Mouse (Mus musculus): ENCODE data around the gene Shisal2a. TPM values are rescaled to one million over a fixed set of nuclear protein-coding genes. Genes with fewer than 3 reads are reported as not detected.
"Not testable (repeated sequence)": the region's sequence is repeated elsewhere in the genome, so short reads cannot be mapped to it uniquely, and the experiment has no call there.

Gene Shisal2a
- total RNA-seq, 2 experiments from 2014 or later, result not detected

- no peak for DNase-seq (ENCODE audit: low spot score in 2 of 2)
Measured at GRCm38 (mm10) chr4:108379476-108379875, 3.7 kb downstream of the Shisal2a start.

DNA sequence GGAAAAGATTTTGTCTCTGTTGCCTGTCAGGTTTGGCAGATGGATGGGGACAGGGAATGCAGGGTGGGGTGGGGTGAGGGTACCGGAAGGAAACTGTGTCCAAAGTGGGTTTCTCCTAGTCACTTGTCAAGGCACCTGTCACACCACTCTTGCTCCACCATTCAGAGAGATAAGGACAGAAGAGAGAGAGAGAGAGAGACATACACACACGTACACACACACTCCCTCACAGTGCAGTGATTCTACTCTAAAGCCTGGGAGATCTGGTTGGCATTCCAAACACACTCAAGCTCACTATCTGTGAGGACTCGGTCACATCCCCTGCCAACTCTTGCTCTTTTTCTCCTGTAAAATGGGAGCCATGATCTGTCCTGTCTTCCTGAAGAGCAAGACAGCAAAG, 11.0 kb downstream of the Shisal2a start:
- DNase-seq (ENCODE audit: low spot score in 2 of 2), result no peak

GRCm38 (mm10) chr4:108371421-108371820, 11.7 kb downstream of the Shisal2a start:
- no peak for DNase-seq (ENCODE audit: low spot score in 2 of 2)

- DNase-seq (ENCODE audit: low spot score in 2 of 2), result no peak
Measured at GRCm38 (mm10) chr4:108370409-108370808, 12.7 kb downstream of the Shisal2a start.

DNA sequence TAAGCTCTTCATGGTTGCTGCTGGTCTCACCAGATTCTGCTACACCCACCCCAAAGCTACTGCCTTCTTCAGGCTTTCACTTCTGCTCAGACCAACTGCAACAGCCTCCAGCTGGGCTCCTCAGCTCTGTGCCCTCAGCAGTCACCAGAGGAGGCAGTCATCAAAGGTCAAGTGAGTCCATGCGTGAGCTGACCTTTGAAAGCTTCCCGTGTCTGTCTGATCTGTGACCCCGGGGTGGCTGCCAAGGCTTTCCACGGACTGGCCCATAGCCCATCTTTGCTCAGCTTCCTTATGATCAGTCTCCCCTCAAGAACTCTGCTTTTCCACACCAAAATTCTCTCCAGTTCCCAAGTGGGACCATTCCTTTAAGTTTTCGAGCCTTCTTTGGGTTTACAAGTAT, 13.9 kb downstream of the Shisal2a start:
- no peak for DNase-seq (ENCODE audit: low spot score in 2 of 2)

DNA sequence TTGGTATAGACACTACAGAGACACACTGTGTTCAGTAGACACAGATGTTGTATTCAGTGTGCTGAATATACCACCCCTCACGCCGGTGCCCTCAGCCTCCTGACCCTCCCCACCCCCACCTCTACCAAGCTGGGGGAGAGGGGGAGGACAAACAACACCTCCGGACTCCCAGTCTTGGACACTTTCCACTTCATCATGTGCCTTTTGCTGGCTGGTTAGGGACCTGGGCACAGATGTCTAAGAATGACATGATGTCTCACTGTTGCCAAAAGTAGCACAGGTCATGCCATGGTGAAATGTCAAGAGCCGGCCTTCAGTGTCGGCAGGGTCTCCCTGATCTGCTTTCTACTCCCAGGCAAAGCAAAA, 19.1 kb downstream of the Shisal2a start:
- no peak for DNase-seq (ENCODE audit: low spot score in 2 of 2)

DNA sequence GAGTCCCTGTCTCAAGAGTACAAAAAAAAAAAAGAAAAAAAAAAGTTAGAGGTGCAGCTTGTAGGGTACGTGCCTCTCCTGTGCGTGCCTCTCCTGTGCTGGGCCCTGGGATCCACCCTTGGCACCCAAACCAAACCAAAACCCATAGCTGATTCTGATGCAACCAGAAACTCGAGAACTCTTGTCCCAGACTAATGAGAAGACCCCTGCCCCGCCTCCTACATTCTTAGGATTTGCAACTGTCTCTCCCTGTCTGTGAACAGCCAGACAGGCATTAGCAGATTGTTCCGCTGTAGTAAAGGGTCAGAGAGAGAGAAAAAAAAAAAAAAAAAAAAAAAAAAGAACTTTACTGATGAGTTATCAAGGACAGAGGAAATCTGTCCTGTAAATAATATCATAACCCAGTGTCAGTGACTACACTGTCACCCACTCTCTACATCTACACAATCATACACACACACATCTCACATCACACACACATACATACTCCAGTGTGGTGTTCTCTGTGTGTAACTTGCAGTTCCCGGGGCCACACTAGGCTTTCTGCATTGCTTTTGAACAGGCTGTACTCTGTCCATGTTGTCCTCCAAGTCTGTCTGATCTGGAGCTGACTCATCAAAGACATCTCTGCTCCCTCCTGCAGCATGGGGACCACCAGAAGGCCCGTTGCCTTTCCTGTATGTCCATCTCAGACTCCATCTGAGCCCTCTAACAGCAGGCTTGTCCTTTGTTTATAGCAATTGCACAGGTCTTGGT, 19.6 kb downstream of the Shisal2a start:
- DNase-seq (ENCODE audit: low spot score in 2 of 2), result no peak

DNA sequence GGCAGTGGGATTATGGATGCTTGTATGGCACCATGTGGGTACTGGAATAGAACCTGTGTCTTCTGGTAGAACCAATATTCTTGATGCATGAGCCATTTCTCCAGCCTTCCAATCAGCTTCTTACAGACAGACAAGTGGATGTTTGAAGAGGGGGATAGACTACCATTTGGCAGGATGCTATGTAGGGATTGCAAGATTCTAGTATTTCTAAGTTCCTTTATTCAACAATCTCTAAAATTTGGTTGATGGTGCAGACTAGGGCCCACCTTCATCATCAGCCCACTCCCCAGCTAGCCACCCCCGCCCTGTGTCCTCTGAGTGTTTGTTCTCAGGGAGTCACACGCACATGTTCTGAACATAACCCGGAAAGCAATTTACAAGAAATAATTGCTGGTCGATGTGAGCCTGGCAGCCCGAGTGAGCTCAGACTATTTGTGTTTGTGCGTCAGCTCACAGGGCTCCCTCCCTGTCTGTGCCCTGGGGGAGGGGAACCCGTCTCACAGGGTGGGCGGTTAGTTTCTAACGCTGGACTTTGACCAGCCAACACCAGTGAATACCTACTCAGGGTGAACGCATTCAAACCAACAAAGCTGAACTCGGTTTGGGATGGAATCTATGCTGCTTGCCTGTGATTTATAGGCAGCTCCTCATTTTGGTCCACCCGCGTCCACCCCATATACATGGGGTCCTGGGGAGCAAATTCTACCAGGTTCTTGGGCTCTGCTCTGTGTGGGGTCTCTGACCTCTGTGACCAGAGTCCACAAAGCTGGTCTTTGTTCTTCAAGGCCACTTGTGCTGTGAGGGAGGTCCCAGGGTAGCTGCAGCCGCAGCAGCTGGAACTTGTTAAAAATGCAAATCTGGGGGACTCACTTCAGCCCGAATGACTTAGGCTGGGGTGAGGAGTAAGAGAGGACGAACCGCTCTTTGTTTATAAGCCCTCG, 20.6 kb downstream of the Shisal2a start:
- no peak for DNase-seq (ENCODE audit: low spot score in 2 of 2)

GRCm38 (mm10) chr4:108360136-108361055, 22.8 kb downstream of the Shisal2a start:
- DNase-seq (ENCODE audit: low spot score in 2 of 2), result peak; percentile 62 to 67

DNA sequence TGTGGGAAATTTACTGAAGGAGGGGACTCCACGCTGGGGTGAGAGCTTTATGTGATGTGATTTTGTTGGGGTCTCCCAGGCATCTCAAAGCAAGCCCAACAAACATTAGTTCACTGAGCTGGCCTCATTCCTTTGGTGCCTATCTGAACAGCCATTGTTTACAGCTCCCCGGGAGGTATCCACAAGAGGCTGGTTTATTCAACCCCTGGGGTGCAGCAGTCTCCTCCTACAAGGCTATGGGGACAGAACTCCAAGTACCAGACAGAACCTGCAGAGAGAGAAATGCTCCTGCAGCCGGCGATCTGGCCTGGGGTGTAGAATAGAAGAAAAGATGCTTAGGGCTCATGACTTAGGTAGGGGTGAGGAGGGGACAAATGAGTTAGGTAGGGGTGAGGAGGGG, 24.7 kb downstream of the Shisal2a start:
- no peak for DNase-seq (ENCODE audit: low spot score in 2 of 2)

DNA sequence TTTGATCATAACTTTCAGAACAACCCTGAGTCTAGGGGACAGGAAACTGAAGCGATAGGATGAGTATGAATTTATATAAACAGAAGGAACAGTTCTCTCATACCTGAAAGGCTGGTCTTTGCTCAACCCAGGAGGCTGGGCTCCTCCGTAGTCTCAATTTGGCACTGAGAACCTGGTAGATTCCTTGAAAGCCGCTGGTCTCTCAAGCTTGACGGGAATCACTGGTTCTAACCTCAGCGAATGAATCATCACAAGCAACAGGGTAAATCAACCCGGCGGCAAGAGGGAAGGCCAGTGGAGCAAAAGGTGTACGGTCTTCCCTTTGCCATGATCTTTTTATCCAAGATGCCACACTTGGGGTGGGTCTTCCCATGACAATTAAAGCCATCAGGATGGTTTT, 25.7 kb downstream of the Shisal2a start:
- no peak for DNase-seq (ENCODE audit: low spot score in 2 of 2)

DNA sequence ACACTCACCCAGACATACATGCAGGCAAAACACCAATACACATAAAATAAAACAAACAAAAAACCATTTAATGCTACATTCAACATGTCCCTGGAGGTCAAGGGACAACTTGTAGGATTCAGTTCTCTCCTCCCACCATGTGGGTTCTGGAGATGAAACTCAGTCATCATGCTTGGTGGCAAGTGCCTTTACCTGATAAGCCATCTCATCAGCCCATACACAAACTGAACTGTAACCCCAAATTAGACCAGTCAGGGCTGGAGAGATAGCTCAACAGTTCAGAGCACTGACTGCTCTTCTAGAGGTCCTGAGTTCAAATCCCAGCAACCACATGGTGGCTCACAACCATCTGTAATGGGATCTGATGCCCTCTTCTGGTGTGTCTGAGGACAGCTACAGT, 29.6 kb downstream of the Shisal2a start:
- DNase-seq (ENCODE audit: low spot score in 2 of 2), result not testable (repeated sequence)

- no peak for DNase-seq (ENCODE audit: low spot score in 2 of 2)
Measured at GRCm38 (mm10) chr4:108350819-108351218, 32.3 kb downstream of the Shisal2a start.

DNA sequence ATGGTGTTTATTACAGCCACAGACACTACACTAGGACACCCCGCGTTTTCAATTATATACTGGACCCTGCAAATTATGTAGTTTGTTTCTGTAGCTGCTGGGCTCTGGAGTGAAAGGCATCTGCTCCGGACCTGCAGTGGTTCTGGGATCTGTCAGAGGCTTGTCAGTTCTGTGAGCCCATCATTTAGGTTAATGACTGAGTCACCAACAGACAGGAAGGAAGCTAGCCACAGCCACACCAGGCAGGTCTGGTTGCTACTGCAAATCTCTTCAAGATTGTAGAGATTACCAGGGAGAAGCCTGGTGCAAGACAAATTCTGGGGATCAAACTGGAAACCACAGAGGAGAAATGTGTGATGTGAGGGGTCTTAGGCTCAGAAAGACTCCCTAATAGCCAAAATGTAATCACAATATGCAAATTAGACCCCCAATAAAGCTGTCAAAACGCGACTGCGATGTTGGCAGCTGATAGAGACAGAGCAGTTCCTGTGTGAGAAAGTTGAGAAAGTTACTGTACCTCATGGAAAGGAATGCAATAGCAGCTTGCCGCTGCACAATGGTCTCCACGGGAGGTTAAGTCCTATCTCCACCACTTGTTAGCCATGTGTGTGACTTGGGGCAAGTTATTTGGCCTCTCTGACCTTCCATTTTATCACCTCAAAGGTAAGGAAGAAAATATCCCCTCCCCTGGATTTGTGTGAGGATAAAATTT, 33.2 kb downstream of the Shisal2a start:
- no peak for DNase-seq (ENCODE audit: low spot score in 2 of 2)

DNA sequence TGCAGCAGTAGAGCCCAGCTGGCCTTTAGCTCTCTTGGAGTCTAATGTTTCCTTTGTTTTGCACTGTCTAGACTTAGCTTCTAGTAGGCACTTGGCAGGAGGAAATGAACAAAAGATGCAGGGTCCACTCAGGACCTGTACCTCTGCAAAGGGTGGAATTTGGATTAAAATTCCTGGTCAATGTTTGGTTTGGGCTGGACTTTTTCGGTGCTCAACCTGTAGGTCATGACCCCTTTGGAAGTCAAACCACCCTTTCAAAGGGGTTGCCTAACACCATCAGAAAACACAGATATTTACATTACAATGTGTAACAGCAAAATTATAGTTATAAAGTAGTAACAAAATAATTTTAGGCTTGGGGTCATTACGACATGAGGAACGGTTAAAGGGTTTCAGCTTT, 34.1 kb downstream of the Shisal2a start:
- DNase-seq (ENCODE audit: low spot score in 2 of 2), result no peak

GRCm38 (mm10) chr4:108348256-108348875, 34.8 kb downstream of the Shisal2a start:
- no peak for DNase-seq (ENCODE audit: low spot score in 2 of 2)

DNA sequence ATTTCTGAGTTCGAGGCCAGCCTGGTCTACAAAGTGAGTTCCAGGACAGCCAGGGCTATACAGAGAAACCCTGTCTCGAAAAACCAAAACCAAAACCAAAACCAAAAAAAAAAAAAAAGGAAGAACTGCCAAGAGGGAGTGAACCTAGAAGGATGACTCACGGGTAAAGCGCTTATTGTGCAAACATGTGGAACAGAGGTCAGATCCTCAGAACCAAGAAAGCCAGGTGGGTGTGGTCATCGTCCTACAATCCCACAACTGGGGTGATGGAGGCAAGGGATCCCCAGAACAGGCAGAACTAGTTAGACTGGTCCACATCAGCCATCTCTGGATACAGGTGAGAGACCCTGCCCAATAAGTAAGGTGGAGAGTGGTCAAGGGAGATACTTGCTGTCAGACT, 36.0 kb downstream of the Shisal2a start:
- no peak for DNase-seq (ENCODE audit: low spot score in 2 of 2)

- DNase-seq (ENCODE audit: low spot score in 2 of 2), result no peak
Measured at GRCm38 (mm10) chr4:108345826-108346225, 37.3 kb downstream of the Shisal2a start.

- DNase-seq (ENCODE audit: low spot score in 2 of 2), result no peak
Measured at GRCm38 (mm10) chr4:108344631-108345083, 38.5 kb downstream of the Shisal2a start.

DNA sequence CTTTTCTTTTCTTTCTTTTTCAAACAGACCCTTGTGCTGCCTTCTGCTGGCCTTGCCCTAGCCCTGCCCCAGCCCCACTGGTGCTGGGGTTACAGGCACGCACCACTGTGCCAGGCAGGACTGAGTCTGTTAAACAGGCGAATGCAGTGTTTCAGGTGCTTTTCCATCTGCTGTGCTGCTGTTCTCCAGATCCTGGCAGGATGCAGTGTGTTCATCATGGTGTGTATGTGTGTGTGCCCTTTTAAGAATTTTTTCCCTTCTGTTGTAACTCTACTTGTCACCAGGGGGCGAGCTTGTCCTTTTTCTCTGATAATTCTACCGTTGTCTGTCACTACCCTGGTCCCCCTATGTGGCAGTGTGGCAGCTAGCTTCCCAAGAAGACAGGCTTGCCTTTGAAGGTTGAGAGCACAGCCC, 43.9 kb downstream of the Shisal2a start:
- peak; percentile 71 to 80 for DNase-seq (ENCODE audit: low spot score in 2 of 2)

Measured in layer of hippocampus, postnatal 14 days (tissue).